Mouse (Mus musculus) limb, embryonic 10.5 days (tissue): Measurements from ENCODE around the gene Rbms1. TPM values are rescaled to one million over a fixed set of nuclear protein-coding genes. Genes with fewer than 3 reads are reported as not detected.

ENCODE experiments used
- DNase-seq: peaks from one replicate; pipeline ENCODE4 v3.0.0-alpha.2; 2017; ENCODE audit warnings: low spot score
- H3K27ac ChIP-seq: fragments of 300-500 bp; sonication (generic); 2 replicates; pipeline ENCODE4 v1.5.1; 2016; ENCODE audit warnings: mild to moderate bottlenecking
- H3K27me3 ChIP-seq: fragments of 300-500 bp; sonication (generic); 2 replicates; pipeline ENCODE4 v1.6.1; 2016; ENCODE audit warnings: low read depth, mild to moderate bottlenecking; ENCODE audit not compliant: poor library complexity, severe bottlenecking
- H3K36me3 ChIP-seq: fragments of 300-500 bp; sonication (generic); 2 replicates; pipeline ENCODE4 v1.6.1; 2016; ENCODE audit warnings: mild to moderate bottlenecking, moderate library complexity
- H3K4me1 ChIP-seq: fragments of 300-500 bp; sonication (generic); 2 replicates; pipeline ENCODE4 v1.6.1; 2016
- H3K4me3 ChIP-seq: fragments of 300-500 bp; sonication (generic); 2 replicates; pipeline ENCODE4 v1.5.1; 2016; ENCODE audit warnings: mild to moderate bottlenecking, moderate library complexity
- H3K9me3 ChIP-seq: fragments of 300-500 bp; sonication (generic); replicated peaks from 2 replicates; pipeline ENCODE4 v1.6.1; 2016; ENCODE audit warnings: mild to moderate bottlenecking
- WGBS: fragments of 180-500 bp; shearing (Covaris S2); methylation state at CpG from one replicate; pipeline ENCODE4 v1.1.7; 2016; 5-methylcytosine and 5-hydroxymethylcytosine counted together
- polyA plus RNA-seq: library from polyadenylated mRNA; unstranded; fragments of >200 nt; fragmentation: Nextera tagmentation; extraction: Ambion mirVana; gene quantifications from 2 replicates; pipeline ENCODE4 v1.2.1, GENCODE M21; 2016

The Rbms1 gene
- polyA plus RNA-seq, 1 experiment from 2014 or later, result 124 TPM

DNA sequence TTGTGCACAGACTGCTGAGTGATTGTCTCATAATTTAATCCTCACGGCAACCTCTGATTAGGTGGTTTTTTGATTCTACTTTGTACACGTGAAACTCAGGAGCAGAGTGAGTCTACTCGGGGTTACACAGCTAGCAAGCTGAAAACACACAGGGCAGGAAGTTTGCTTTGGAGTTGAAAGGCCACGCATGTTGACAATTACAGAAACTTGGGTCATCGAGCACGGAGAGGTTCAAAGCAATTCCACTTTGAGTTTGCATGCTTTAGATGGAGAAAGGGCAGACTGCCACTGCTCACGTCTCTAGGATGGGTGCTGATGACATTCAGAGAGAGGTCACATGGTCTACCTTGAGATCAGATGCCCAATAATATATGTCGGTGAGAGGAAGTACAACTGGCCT lies 160.2 kb downstream of the Rbms1 start:
- Histone ChIP-seq H3K4me3 (no peak overlapping the region), H3K27me3 (no peaks in the 10 kb centered on the region), H3K9me3 (no peaks in the 10 kb centered on the region), H3K27ac (no peak overlapping the region), H3K36me3 (no peaks in the 10 kb centered on the region), H3K4me1 (peaks cover 63% of the 10 kb centered on the region)
- 35% methylated on average over 8 of the region's 8 CpGs for WGBS
- DNase-seq, result no peak

- peaks cover 58% of the 10 kb centered on the region for H3K4me1 ChIP-seq
- DNase-seq, result no peak
- H3K27me3 ChIP-seq, result no peaks in the 10 kb centered on the region
- WGBS, result 24% methylated on average over 4 of the region's 4 CpGs
- no peaks in the 10 kb centered on the region for H3K9me3 ChIP-seq
- H3K27ac ChIP-seq, result no peak overlapping the region
- no peak overlapping the region for H3K4me3 ChIP-seq
- H3K36me3 ChIP-seq, result peaks cover 5% of the 10 kb centered on the region
Observed at GRCm38 (mm10) chr2:60802191-60802590, 160.8 kb downstream of the Rbms1 start.

DNA sequence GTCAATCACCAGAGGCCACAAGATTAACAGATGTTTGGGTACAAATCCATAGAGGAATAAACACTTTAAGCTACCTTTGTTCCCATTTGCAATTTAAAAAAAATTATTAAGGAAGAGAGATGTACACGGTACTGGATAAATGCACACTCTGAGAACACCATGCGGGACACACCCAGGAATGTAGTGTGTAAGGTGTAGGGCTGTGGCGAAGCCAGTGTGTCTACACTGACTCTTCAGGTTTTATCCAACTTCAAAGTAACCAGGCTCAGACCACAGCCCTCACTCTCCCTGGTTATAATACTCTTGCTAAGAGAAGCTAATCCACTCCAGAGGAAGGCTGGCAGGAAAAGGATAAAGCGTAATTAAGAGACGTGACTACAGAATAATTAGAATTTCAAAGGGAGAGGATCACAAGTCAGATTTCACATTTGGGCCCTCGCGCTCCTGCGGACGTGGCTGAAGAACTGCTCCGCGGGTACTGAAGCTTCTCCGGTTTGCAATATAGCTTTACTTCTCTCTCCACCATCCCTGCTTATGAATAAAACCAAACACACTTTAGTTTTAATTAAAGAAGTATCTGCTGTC lies 161.3 kb downstream of the Rbms1 start:
- no peak overlapping the region for H3K4me3 ChIP-seq
- DNase-seq, result no peak
- 33% methylated on average over 12 of the region's 12 CpGs for WGBS
- peaks cover 56% of the 10 kb centered on the region for H3K4me1 ChIP-seq
- no peaks in the 10 kb centered on the region for H3K9me3 ChIP-seq
- 0 out of 2 replicates have a peak overlapping the region, but pooled peaks have one; percentile 7 for H3K27ac ChIP-seq
- peaks cover 10% of the 10 kb centered on the region for H3K36me3 ChIP-seq
- no peaks in the 10 kb centered on the region for H3K27me3 ChIP-seq

DNA sequence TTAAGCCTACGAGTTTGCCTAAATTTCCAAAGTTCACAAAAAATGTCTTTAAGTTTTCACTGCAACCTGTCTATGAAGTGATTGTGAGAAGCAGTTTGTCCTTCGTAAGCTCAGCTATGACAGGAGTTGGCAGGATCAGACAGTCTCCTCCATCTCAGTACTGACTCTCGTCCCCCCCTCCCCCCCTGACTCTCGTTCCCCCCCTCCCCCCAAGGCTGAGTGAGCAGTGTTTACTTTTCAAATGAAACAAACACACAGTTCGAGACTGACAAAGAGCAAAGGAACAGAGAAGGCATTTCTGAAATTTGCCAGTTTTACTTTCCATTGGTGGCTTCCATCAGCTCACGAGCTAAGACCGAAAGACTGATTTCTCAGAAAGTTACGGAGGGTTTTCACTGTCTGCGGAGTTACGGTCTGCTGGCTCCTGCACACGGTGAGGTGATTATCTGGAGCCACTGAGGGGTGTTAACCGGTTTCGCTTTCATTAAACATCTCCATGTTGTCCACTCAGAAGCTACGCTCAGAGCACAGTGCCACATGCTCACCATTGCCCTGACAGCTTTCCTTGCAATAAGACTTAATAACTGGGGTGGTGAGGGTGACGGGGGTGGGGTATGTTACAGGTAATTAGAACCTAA lies 162.0 kb downstream of the Rbms1 start:
- peaks cover 56% of the 10 kb centered on the region for H3K4me1 ChIP-seq
- 29% methylated on average over 15 of the region's 15 CpGs for WGBS
- H3K4me3 ChIP-seq, result peak overlapping the region; percentile 19; the same call in 1 of the 2 replicates
- no peaks in the 10 kb centered on the region for H3K9me3 ChIP-seq
- no peak for DNase-seq
- H3K27ac ChIP-seq, result peak overlapping the region; percentile 7; the same call in 1 of the 2 replicates
- peaks cover 16% of the 10 kb centered on the region for H3K36me3 ChIP-seq
- no peaks in the 10 kb centered on the region for H3K27me3 ChIP-seq

- no peak overlapping the region for H3K4me3 ChIP-seq
- H3K27ac ChIP-seq, result no peak overlapping the region
- WGBS, result 85% methylated on average over 7 of the region's 7 CpGs
- peaks cover 51% of the 10 kb centered on the region for H3K4me1 ChIP-seq
- no peaks in the 10 kb centered on the region for H3K9me3 ChIP-seq
- DNase-seq, result no peak
- H3K36me3 ChIP-seq, result peaks cover 24% of the 10 kb centered on the region
- H3K27me3 ChIP-seq, result no peaks in the 10 kb centered on the region
Observed at GRCm38 (mm10) chr2:60799816-60800215, 163.2 kb downstream of the Rbms1 start.

- peaks cover 33% of the 10 kb centered on the region for H3K36me3 ChIP-seq
- no peak overlapping the region for H3K27ac ChIP-seq
- 92% methylated on average over 17 of the region's 17 CpGs for WGBS
- H3K27me3 ChIP-seq, result no peaks in the 10 kb centered on the region
- no peak overlapping the region for H3K4me3 ChIP-seq
- H3K4me1 ChIP-seq, result peaks cover 43% of the 10 kb centered on the region
- no peak for DNase-seq
- no peaks in the 10 kb centered on the region for H3K9me3 ChIP-seq
Observed at GRCm38 (mm10) chr2:60798767-60799529, 164.0 kb downstream of the Rbms1 start.

- peaks cover 28% of the 10 kb centered on the region for H3K4me1 ChIP-seq
- H3K4me3 ChIP-seq, result no peak overlapping the region
- 93% methylated on average over 17 of the region's 17 CpGs for WGBS
- no peak overlapping the region for H3K27ac ChIP-seq
- no peaks in the 10 kb centered on the region for H3K27me3 ChIP-seq
- no peak for DNase-seq
- H3K36me3 ChIP-seq, result peaks cover 38% of the 10 kb centered on the region
- no peaks in the 10 kb centered on the region for H3K9me3 ChIP-seq
Observed at GRCm38 (mm10) chr2:60796969-60797669, 165.9 kb downstream of the Rbms1 start.

- Histone ChIP-seq H3K27ac (no peak overlapping the region), H3K4me3 (no peak overlapping the region), H3K4me1 (peaks cover 23% of the 10 kb centered on the region), H3K36me3 (peaks cover 44% of the 10 kb centered on the region), H3K27me3 (no peaks in the 10 kb centered on the region), H3K9me3 (no peaks in the 10 kb centered on the region)
- 87% methylated on average over 2 of the region's 2 CpGs for WGBS
- DNase-seq, result no peak
Observed at GRCm38 (mm10) chr2:60796616-60796968, 166.4 kb downstream of the Rbms1 start.

- H3K4me1 ChIP-seq, result peaks cover 16% of the 10 kb centered on the region
- WGBS, result 91% methylated on average over 9 of the region's 9 CpGs
- DNase-seq, result no peak
- H3K9me3 ChIP-seq, result no peaks in the 10 kb centered on the region
- peaks cover 50% of the 10 kb centered on the region for H3K36me3 ChIP-seq
- H3K4me3 ChIP-seq, result no peak overlapping the region
- no peak overlapping the region for H3K27ac ChIP-seq
- no peaks in the 10 kb centered on the region for H3K27me3 ChIP-seq
Observed at GRCm38 (mm10) chr2:60795861-60796260, 167.1 kb downstream of the Rbms1 start.

DNA sequence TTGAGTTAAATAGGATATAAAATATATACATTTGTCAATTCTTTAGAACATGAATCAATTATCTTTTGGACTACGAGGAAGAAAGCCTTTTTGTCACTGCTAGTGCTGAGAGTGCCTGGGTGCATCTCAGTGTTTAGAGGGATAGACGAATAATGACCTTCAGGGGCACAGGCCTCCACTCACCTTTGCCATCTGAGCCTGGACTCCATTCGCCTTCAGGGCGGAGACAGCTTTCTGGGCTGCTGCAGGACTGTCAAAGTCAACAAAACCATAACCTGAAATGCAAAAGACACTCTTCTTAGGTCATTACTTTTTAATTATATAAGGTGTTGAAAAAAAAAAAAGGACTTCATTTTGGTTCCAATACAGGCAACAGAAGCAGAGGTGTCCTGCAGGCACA lies 170.5 kb downstream of the Rbms1 start:
- DNase-seq, result no peak
- no peak overlapping the region for H3K4me3 ChIP-seq
- WGBS, result 83% methylated on average over 4 of the region's 4 CpGs
- no peak overlapping the region for H3K27ac ChIP-seq
- H3K27me3 ChIP-seq, result no peaks in the 10 kb centered on the region
- H3K36me3 ChIP-seq, result peaks cover 70% of the 10 kb centered on the region
- H3K9me3 ChIP-seq, result no peaks in the 10 kb centered on the region
- peaks cover 17% of the 10 kb centered on the region for H3K4me1 ChIP-seq

GRCm38 (mm10) chr2:60789126-60789525 lies 173.9 kb downstream of the Rbms1 start:
- no peak overlapping the region for H3K27ac ChIP-seq
- 84% methylated on average over 3 of the region's 3 CpGs for whole genome bisulfite sequencing
- H3K27me3 ChIP-seq, result no peaks in the 10 kb centered on the region
- H3K4me3 ChIP-seq, result no peak overlapping the region
- peaks cover 52% of the 10 kb centered on the region for H3K36me3 ChIP-seq
- DNase-seq, result no peak
- H3K9me3 ChIP-seq, result no peaks in the 10 kb centered on the region
- H3K4me1 ChIP-seq, result peaks cover 43% of the 10 kb centered on the region

- Histone ChIP-seq H3K36me3 (peaks cover 57% of the 10 kb centered on the region), H3K27me3 (no peaks in the 10 kb centered on the region), H3K4me1 (peaks cover 43% of the 10 kb centered on the region), H3K27ac (peak overlapping the region; percentile 56; the same call in 1 of the 2 replicates), H3K4me3 (no peak overlapping the region), H3K9me3 (no peaks in the 10 kb centered on the region)
- no peak for DNase-seq
- WGBS, result 85% methylated on average over 6 of the region's 6 CpGs
Observed at GRCm38 (mm10) chr2:60788173-60788908, 174.7 kb downstream of the Rbms1 start.
